Mouse (Mus musculus) neural tube, embryonic 15.5 days (tissue): ENCODE results near the gene Rpl4. TPM values are rescaled to one million over a fixed set of nuclear protein-coding genes. Genes with fewer than 3 reads are reported as not detected.
"Not testable (repeated sequence)": the region's sequence is repeated elsewhere in the genome, so short reads cannot be mapped to it uniquely, and the experiment has no call there.

Source experiments
- ATAC-seq: fragments of 200-750 bp; cut with Nextera tagmentation; 2 replicates; pipeline ENCODE4 v1.8.0; 2017; ENCODE audit warnings: mild to moderate bottlenecking, moderate TSS enrichment, moderate library complexity; ENCODE audit not compliant: low FRiP score
- H3K27ac ChIP-seq: fragments of 300-500 bp; sonication (generic); replicated peaks from 2 replicates; pipeline ENCODE4 v1.5.1; 2015; ENCODE audit warnings: mild to moderate bottlenecking, inconsistent platforms
- H3K27me3 ChIP-seq: fragments of 300-500 bp; sonication (generic); replicated peaks from 2 replicates; pipeline ENCODE4 v1.6.1; 2015; ENCODE audit warnings: inconsistent platforms
- H3K36me3 ChIP-seq: fragments of 300-500 bp; sonication (generic); 2 replicates; pipeline ENCODE4 v1.6.1; 2015; ENCODE audit warnings: inconsistent platforms
- H3K4me1 ChIP-seq: fragments of 300-500 bp; sonication (generic); 2 replicates; pipeline ENCODE4 v1.6.1; 2015; ENCODE audit warnings: inconsistent platforms
- H3K4me2 ChIP-seq: fragments of 300-500 bp; sonication (generic); 2 replicates; pipeline ENCODE4 v1.6.1; 2015; ENCODE audit warnings: inconsistent platforms, mild to moderate bottlenecking, moderate library complexity
- H3K4me3 ChIP-seq: fragments of 300-500 bp; sonication (generic); replicated peaks from 2 replicates; pipeline ENCODE4 v1.5.1; 2015; ENCODE audit warnings: mild to moderate bottlenecking, inconsistent platforms
- H3K9ac ChIP-seq: fragments of 300-500 bp; sonication (generic); replicated peaks from 2 replicates; pipeline ENCODE4 v1.6.1; 2015; ENCODE audit warnings: mild to moderate bottlenecking, inconsistent platforms
- H3K9me3 ChIP-seq: fragments of 300-500 bp; sonication (generic); replicated peaks from 2 replicates; pipeline ENCODE4 v1.6.1; 2016; ENCODE audit warnings: inconsistent platforms
- WGBS: fragments of 180-500 bp; shearing (Covaris S2); methylation state at CpG from one replicate; pipeline ENCODE4 v1.1.7; 2015; ENCODE audit warnings: mixed read lengths; 5-methylcytosine and 5-hydroxymethylcytosine counted together
- polyA plus RNA-seq: library from polyadenylated mRNA; unstranded; fragments of >200 nt; fragmentation: Nextera tagmentation; extraction: Ambion mirVana; gene quantifications from 2 replicates; pipeline ENCODE4 v1.2.1, GENCODE M21; 2015

Gene Rpl4
- polyA plus RNA-seq, 1 experiment from 2014 or later = 564 TPM

DNA sequence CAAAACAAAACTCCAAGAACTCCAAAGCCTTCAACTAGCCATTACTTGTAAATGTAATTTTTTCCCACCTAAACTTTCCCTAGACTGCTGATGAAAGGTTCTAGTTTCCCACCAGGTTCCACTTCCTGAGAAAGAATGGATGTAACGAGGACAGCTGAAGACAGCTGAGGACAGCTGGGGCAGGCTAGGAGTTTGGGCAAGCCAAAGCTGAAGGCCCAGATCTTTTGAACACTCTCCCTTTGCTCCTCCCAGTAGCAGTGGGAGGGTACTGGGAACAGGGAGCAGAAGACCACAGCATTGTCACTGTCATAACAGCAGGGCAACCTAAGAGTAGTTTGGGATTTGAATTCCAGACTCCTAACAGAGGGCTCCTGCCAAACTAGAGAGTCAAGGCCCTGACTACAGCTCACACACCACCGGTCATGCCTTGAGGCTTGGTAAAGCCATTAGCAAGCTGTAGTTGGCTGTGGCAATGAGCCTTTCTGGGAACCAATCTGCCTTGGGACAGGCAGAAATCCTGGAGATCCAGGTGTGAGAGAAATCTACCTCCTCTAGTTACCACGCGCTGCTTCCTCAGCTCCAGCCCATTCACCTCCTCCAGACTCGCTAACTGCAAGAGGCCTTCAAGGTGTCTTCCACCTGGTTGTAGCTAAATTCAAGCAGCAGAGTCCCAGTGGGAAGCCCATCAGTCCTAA, 25.0 kb downstream of the Rpl4 start:
- Histone ChIP-seq H3K4me2 (no peak overlapping the region), H3K27ac (no peak overlapping the region), H3K9ac (no peak overlapping the region), H3K9me3 (no peaks in the 10 kb centered on the region), H3K27me3 (no peaks in the 10 kb centered on the region), H3K36me3 (peaks cover 14% of the 10 kb centered on the region), H3K4me3 (no peak overlapping the region), H3K4me1 (no peaks in the 10 kb centered on the region)
- 89% methylated on average over 5 of the region's 5 CpGs for WGBS
- ATAC-seq = no peak

DNA sequence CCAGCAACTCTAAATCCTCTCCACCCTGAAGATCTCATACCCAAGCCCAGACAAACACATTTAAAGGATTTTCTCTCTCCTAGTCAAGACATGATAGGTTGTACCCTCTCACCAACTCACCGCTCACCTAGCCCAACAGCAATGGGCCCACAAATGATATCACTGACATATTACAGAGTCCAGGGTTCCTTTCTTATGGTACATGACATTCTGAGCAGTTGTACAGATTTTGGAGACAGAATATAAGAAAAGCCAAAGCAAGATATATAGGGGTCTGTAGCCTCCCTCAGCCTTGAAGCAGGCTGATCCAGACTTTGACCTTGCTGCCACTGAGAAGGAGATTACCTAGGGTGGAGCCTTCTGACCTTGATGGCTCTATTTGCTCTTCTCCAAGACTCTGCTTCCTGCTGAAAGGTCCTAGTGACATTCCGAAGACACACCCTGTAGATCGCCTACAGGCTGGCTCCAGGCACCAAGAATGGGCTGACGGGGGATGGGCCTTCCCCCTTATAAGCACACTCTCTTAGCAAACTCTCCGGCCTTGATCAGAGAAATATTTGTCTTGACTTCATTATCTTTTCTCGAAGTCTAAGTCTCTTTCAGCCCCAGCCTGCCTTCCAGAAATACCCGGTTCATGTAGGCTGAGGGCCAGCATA, 25.7 kb downstream of the Rpl4 start:
- not testable (repeated sequence) for H3K4me2 ChIP-seq, H3K9me3 ChIP-seq, H3K4me3 ChIP-seq, H3K27ac ChIP-seq, ATAC-seq, H3K4me1 ChIP-seq, H3K9ac ChIP-seq, H3K27me3 ChIP-seq
- H3K36me3 ChIP-seq = peaks cover 16% of the 10 kb centered on the region
- whole genome bisulfite sequencing = 93% methylated on average over 7 of the region's 7 CpGs

DNA sequence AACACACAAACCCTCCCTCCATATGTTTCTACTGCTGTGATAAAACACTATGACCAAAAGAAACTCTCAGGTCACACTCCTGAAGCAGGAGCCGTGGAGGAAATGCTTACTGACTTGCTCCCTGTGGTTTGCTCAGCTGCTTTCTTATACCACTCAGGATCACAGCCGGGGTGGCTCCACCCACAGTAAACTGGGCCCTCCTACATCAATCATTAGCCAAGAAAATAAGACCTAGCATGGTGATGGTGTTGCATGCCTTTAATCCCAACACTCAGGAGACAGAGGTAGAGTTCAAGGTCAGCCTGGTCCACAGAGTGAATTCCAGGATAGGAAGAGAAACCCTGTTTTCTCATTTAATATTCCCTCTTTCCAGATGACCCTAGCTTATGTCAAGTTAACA, 26.7 kb downstream of the Rpl4 start:
- Histone ChIP-seq H3K4me3 (no peak overlapping the region), H3K27me3 (no peaks in the 10 kb centered on the region), H3K4me2 (no peak overlapping the region), H3K4me1 (no peaks in the 10 kb centered on the region), H3K27ac (no peak overlapping the region), H3K36me3 (peaks cover 23% of the 10 kb centered on the region), H3K9ac (no peak overlapping the region), H3K9me3 (no peaks in the 10 kb centered on the region)
- WGBS = 75% methylated on average over 2 of the region's 2 CpGs
- no peak for ATAC-seq

- H3K4me2 ChIP-seq = no peak overlapping the region
- no peaks in the 10 kb centered on the region for H3K27me3 ChIP-seq
- ATAC-seq = no peak
- no peaks in the 10 kb centered on the region for H3K9me3 ChIP-seq
- peaks cover 23% of the 10 kb centered on the region for H3K36me3 ChIP-seq
- no peak overlapping the region for H3K4me3 ChIP-seq
- no peak overlapping the region for H3K27ac ChIP-seq
- no peaks in the 10 kb centered on the region for H3K4me1 ChIP-seq
- no peak overlapping the region for H3K9ac ChIP-seq
These were observed 29.2 kb downstream of the Rpl4 start for GRCm38 (mm10) chr9:64202331-64202730.

- Histone ChIP-seq H3K27ac (no peak overlapping the region), H3K9me3 (no peaks in the 10 kb centered on the region), H3K9ac (no peak overlapping the region), H3K4me1 (no peaks in the 10 kb centered on the region), H3K27me3 (no peaks in the 10 kb centered on the region), H3K4me2 (no peak overlapping the region), H3K36me3 (peaks cover 23% of the 10 kb centered on the region), H3K4me3 (no peak overlapping the region)
- no peak for ATAC-seq
These were observed 29.7 kb downstream of the Rpl4 start for GRCm38 (mm10) chr9:64202866-64203265.

DNA sequence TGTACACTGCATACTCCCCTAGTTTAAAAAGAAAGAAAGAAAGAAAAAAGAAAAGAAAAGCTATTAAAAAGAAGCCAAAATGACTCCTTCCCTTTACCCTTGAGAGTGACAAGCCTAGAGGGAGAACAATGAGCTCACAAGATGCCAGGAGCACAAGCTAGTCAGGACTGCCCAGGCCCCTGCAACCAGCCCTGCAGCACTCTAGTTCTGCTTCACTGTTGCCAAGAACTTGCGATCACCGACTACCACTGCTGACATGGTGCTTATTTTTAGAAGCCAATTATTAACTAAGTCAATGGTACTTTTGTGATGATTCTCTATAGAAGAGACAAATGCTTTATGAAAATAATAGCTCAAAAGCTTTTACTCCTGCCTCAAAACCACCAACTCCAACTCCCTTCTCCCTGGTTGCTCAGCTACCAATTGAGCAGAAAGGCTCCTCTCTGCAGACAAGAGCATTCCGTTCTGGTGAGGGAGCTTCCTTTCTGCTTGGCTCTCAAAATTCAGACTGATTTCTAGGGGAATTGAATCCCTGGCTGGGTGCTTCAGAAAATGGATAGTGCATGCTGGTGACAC, 34.4 kb downstream of the Rpl4 start:
- Histone ChIP-seq H3K27me3 (no peaks in the 10 kb centered on the region), H3K9ac (no peak overlapping the region), H3K4me2 (no peak overlapping the region), H3K27ac (no peak overlapping the region), H3K4me3 (no peak overlapping the region), H3K9me3 (no peaks in the 10 kb centered on the region), H3K36me3 (peaks cover 41% of the 10 kb centered on the region), H3K4me1 (no peaks in the 10 kb centered on the region)
- WGBS = 95% methylated on average over 3 of the region's 3 CpGs
- no peak for ATAC-seq

- Histone ChIP-seq H3K4me1 (no peaks in the 10 kb centered on the region), H3K9me3 (no peaks in the 10 kb centered on the region), H3K27me3 (no peaks in the 10 kb centered on the region), H3K4me3 (no peak overlapping the region), H3K9ac (no peak overlapping the region), H3K27ac (no peak overlapping the region), H3K4me2 (no peak overlapping the region), H3K36me3 (peaks cover 15% of the 10 kb centered on the region; the same call in 1 of the 2 replicates)
- 96% methylated on average over 17 of the region's 17 CpGs for WGBS
- ATAC-seq = no peak
These were observed 41.3 kb downstream of the Rpl4 start for GRCm38 (mm10) chr9:64214452-64214851.

GRCm38 (mm10) chr9:64216090-64216489, 42.9 kb downstream of the Rpl4 start:
- no peaks in the 10 kb centered on the region for H3K27me3 ChIP-seq
- H3K4me2 ChIP-seq = no peak overlapping the region
- no peaks in the 10 kb centered on the region for H3K9me3 ChIP-seq
- H3K27ac ChIP-seq = no peak overlapping the region
- no peak for ATAC-seq
- H3K36me3 ChIP-seq = peaks cover 8% of the 10 kb centered on the region; the same call in 1 of the 2 replicates
- no peak overlapping the region for H3K9ac ChIP-seq
- WGBS = 88% methylated on average over 4 of the region's 4 CpGs
- H3K4me3 ChIP-seq = no peak overlapping the region
- H3K4me1 ChIP-seq = no peaks in the 10 kb centered on the region

DNA sequence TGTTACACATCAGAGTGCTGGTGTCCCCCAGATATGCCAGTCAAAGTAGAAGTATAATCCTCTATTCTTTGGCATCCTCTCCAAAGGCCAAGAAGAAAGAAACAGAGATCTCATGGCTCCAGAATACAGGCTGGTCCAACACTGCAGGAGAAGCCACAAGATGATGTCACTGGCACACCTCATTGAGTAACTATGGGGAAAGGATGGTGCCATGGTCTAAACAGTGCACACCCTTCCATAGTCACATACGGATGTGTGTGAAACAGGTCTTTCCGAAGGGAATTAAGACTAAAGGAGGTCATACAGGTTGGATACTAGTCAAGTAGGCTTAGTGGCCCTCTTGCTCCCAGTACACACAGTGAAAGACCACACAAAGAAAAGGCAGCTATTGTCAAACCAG, 43.5 kb downstream of the Rpl4 start:
- 90% methylated on average over 2 of the region's 2 CpGs for WGBS
- H3K4me2 ChIP-seq = no peak overlapping the region
- H3K27me3 ChIP-seq = no peaks in the 10 kb centered on the region
- no peak overlapping the region for H3K9ac ChIP-seq
- H3K4me3 ChIP-seq = no peak overlapping the region
- no peak for ATAC-seq
- H3K36me3 ChIP-seq = peaks cover 6% of the 10 kb centered on the region; the same call in 1 of the 2 replicates
- H3K9me3 ChIP-seq = no peaks in the 10 kb centered on the region
- H3K4me1 ChIP-seq = no peaks in the 10 kb centered on the region
- no peak overlapping the region for H3K27ac ChIP-seq

DNA sequence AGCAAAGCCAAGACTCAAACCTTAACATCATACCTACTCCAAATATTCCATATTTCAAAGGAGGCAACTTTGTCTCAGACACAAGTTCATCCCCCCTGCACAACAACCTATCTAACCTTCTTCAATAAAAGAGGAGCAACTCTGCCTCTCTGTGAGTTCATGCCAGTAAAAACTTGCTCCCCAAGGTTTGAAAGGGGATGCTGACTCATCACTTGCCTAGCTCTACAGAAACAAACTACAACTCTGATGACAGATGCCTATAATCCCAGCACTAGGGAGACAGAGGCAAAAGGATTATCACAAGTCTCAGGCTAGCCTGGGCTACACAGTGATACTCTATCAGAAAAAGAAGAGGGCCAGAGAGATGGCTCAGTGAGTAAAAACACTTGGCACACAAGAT, 44.7 kb downstream of the Rpl4 start:
- H3K4me1 ChIP-seq = no peaks in the 10 kb centered on the region
- H3K4me2 ChIP-seq = no peak overlapping the region
- no peak overlapping the region for H3K9ac ChIP-seq
- no peak overlapping the region for H3K27ac ChIP-seq
- no peaks in the 10 kb centered on the region; the same call in 1 of the 2 replicates for H3K36me3 ChIP-seq
- H3K27me3 ChIP-seq = no peaks in the 10 kb centered on the region
- no peak overlapping the region for H3K4me3 ChIP-seq
- no peak for ATAC-seq
- no peaks in the 10 kb centered on the region for H3K9me3 ChIP-seq

DNA sequence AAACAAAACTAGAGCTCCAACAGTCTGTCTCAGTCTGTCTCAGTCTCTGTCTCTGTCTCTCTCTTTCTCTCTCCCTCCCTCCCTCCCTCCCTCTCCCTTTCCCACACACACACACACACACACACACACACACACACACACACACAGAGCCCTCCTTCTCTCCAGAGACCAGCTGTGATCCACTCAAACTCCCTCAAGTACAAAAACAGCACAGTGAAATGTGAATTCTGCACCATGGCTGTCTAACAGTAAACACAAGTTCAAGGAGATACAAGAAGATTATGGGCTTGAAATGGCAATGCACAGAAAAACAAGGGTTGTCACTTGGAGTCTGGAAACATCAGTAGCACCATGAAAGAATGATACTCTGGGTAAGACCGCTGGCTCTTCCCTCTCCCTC, 46.1 kb downstream of the Rpl4 start:
- no peaks in the 10 kb centered on the region for H3K4me1 ChIP-seq
- H3K36me3 ChIP-seq = no peaks in the 10 kb centered on the region
- H3K27me3 ChIP-seq = no peaks in the 10 kb centered on the region
- no peaks in the 10 kb centered on the region for H3K9me3 ChIP-seq
- ATAC-seq = no peak
- H3K4me2 ChIP-seq = no peak overlapping the region
- H3K4me3 ChIP-seq = no peak overlapping the region
- 68% methylated on average over 1 of the region's 1 CpGs for WGBS
- H3K9ac ChIP-seq = no peak overlapping the region
- no peak overlapping the region for H3K27ac ChIP-seq

DNA sequence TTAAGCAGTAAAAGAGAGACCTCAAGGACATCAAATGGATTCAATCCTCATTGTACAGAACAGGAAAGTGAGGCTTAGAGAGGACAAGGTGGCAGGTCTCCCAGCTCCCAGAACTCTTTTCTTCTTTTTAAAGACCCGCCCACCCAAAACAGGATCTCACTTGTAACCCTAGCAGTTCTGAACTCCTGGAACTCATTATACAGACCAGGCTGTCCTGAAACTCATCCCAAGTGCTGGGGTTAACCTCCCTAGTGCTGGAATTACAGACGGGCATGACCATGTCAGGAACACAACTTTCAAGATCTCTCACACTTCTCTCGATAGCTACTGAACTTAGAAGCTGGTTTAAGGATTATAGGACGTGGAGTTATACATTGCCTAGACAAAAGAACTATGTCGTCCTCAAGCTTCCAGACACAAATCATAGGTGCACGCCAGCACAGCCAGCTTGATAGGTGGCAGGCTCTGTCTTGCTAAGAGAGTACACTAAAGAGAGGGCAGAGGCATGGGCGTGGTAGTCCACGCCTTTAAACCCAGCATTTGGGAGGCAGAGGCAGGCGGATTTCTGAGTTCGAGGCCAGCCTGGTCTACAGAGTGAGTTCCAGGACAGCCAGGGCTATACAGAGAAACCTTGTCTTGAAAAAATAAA, 46.7 kb downstream of the Rpl4 start:
- H3K4me2 ChIP-seq = no peak overlapping the region
- ATAC-seq = no peak
- WGBS = 89% methylated on average over 10 of the region's 10 CpGs
- no peaks in the 10 kb centered on the region for H3K36me3 ChIP-seq
- no peaks in the 10 kb centered on the region for H3K9me3 ChIP-seq
- no peak overlapping the region for H3K4me3 ChIP-seq
- no peaks in the 10 kb centered on the region for H3K27me3 ChIP-seq
- no peaks in the 10 kb centered on the region for H3K4me1 ChIP-seq
- no peak overlapping the region for H3K9ac ChIP-seq
- no peak overlapping the region for H3K27ac ChIP-seq
